ENCODE assay signal across 3 mouse cellular contexts in the genomic region with DNA sequence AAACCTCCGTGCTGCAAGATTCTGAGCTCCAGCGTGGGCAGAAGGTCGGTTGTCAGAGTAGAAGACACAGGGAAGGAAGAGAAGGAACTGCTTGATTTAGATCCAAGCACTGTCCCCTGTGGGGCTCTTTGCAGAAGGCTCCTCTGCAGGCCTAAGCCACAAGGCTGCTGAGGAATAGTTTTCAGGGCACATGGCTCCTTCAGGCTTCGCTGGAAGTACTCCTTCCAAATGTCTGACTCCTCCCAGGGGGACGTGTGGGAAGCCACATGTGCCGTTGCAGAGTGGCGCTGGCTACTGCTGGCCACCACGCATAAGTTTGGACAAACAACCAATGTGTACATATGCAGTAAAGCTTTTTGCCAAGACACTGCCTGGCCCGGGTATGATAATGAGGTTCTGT. TPM values are rescaled to one million over a fixed set of nuclear protein-coding genes. Genes with fewer than 3 reads are reported as not detected.
"Had no signal": no experiment of that assay in that cellular context is flagged by ENCODE, and none has a peak within 500 bp of the region (broad histone marks: within the 10 kb centered on the region; RNA-seq: fewer than 3 reads in every experiment).

No protein-coding gene starts in this region.

RNA-seq across cellular contexts. Expression of gene Slc9a4, which starts 19.8 kb away (rescaled TPM):
- total RNA-seq: heart, postnatal 10 days; heart, postnatal 25 days; hematopoietic stem cell, adult 5-6 weeks had no signal
